Mouse (Mus musculus) embryonic facial prominence, embryonic 10.5 days (tissue): ENCODE measurements around the gene Shc3. TPM values are rescaled to one million over a fixed set of nuclear protein-coding genes. Genes with fewer than 3 reads are reported as not detected.
A peak's percentile ranks its signal among the peaks of the same experiment; 100 is the strongest.

ENCODE experiments used
- DNase-seq: peaks from one replicate; pipeline ENCODE4 v3.0.0-alpha.2; 2017; ENCODE audit warnings: low spot score
- H3K27ac ChIP-seq: fragments of 300-500 bp; sonication (generic); replicated peaks from 2 replicates; pipeline ENCODE4 v1.5.1; 2016; ENCODE audit warnings: mild to moderate bottlenecking
- H3K27me3 ChIP-seq: fragments of 300-500 bp; sonication (generic); replicated peaks from 2 replicates; pipeline ENCODE4 v1.6.1; 2016; ENCODE audit warnings: low read depth, mild to moderate bottlenecking; ENCODE audit not compliant: poor library complexity, severe bottlenecking
- H3K36me3 ChIP-seq: fragments of 300-500 bp; sonication (generic); replicated peaks from 2 replicates; pipeline ENCODE4 v1.6.1; 2016; ENCODE audit warnings: mild to moderate bottlenecking, moderate library complexity
- H3K4me1 ChIP-seq: fragments of 300-500 bp; sonication (generic); 2 replicates; pipeline ENCODE4 v1.6.1; 2016
- H3K4me3 ChIP-seq: fragments of 300-500 bp; sonication (generic); 2 replicates; pipeline ENCODE4 v1.5.1; 2016; ENCODE audit warnings: mild to moderate bottlenecking, moderate library complexity
- H3K9me3 ChIP-seq: fragments of 300-500 bp; sonication (generic); 2 replicates; pipeline ENCODE4 v1.6.1; 2016; ENCODE audit warnings: mild to moderate bottlenecking
- WGBS: fragments of 180-500 bp; shearing (Covaris S2); methylation state at CpG from one replicate; pipeline ENCODE4 v1.1.7; 2016; 5-methylcytosine and 5-hydroxymethylcytosine counted together
- polyA plus RNA-seq: library from polyadenylated mRNA; unstranded; fragments of >200 nt; fragmentation: Nextera tagmentation; extraction: Ambion mirVana; gene quantifications from 2 replicates; pipeline ENCODE4 v1.2.1, GENCODE M21; 2016

The Shc3 gene
- polyA plus RNA-seq: 0.92 and 0.94 TPM in 2 replicates

DNA sequence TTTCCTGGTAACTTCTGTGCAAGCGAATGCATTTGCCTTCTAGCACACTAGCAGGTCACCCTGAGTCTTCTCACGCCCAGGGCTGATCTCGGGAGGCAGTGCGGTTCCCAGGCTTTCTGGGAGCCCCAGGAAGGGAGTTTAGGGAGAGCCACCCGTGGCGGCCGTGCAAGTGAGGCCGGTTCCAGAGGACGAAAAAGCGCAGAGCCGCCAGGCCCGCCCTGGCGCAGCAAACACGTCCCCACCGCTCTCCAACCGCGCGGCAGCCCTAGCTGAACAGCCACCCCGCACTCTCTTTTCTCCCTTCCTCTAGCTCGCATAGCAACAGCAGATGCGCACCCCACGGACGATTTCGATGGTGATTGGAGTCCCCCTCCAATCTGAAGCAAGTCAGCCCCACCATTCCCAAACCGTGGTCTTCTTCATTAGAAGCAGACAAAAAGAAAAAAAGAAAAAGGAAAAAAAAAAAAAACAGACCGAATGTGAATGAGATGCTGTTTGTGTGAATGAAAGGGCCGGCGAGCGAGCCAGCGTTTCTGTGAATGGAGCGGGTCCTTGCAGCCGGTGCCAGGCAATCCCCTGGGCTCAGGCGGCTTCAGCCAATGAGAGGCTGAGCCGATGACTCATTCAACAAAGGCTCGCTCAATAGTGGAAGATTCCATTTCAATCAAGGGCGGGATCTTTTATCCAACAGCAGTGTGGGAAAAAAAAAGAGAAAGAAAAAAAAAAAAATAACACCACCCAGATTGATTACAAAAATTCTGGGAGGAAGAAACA is at the start of gene Shc3:
Gene Shc3, minus strand, starts transcription at position 509 of the 774 bp plus-strand sequence.
- H3K9me3 ChIP-seq: no peaks in the 10 kb centered on the region
- H3K36me3 ChIP-seq: no peaks in the 10 kb centered on the region
- DNase-seq: peak; percentile 87
- WGBS: under 1% methylated on average over 36 of the region's 36 CpGs
- H3K27ac ChIP-seq: peak within 1 kb of the TSS; percentile 82
- H3K27me3 ChIP-seq: peaks cover 93% of the 10 kb centered on the region
- peak within 1 kb of the TSS; percentile 65 for H3K4me3 ChIP-seq
- H3K4me1 ChIP-seq: peaks cover 54% of the 10 kb centered on the region

GRCm38 (mm10) chr13:51618602-51619001 is 49.4 kb upstream of the Shc3 start:
- Histone ChIP-seq H3K36me3 (no peaks in the 10 kb centered on the region), H3K4me1 (peaks cover 25% of the 10 kb centered on the region), H3K4me3 (no peak overlapping the region; the same call in 1 of the 2 replicates), H3K27me3 (no peaks in the 10 kb centered on the region), H3K9me3 (no peaks in the 10 kb centered on the region), H3K27ac (no peak overlapping the region)
- DNase-seq: no peak
- WGBS: 26% methylated on average over 9 of the region's 9 CpGs

- DNase-seq: peak; percentile 78
- H3K27me3 ChIP-seq: no peaks in the 10 kb centered on the region
- H3K4me3 ChIP-seq: no peak overlapping the region
- WGBS: 18% methylated on average over 6 of the region's 6 CpGs
- no peaks in the 10 kb centered on the region for H3K9me3 ChIP-seq
- H3K4me1 ChIP-seq: peaks cover 25% of the 10 kb centered on the region
- H3K27ac ChIP-seq: no peak overlapping the region
- H3K36me3 ChIP-seq: no peaks in the 10 kb centered on the region
Observed at GRCm38 (mm10) chr13:51617861-51618260, 48.6 kb upstream of the Shc3 start.

- Histone ChIP-seq H3K27me3 (no peaks in the 10 kb centered on the region), H3K36me3 (no peaks in the 10 kb centered on the region), H3K9me3 (no peaks in the 10 kb centered on the region), H3K4me1 (peaks cover 25% of the 10 kb centered on the region), H3K4me3 (no peak overlapping the region), H3K27ac (no peak overlapping the region)
- DNase-seq: no peak
- 50% methylated on average over 1 of the region's 1 CpGs for WGBS
Observed at GRCm38 (mm10) chr13:51617306-51617705, 48.1 kb upstream of the Shc3 start.

- peak; percentile 21 for DNase-seq
- H3K4me3 ChIP-seq: no peak overlapping the region
- H3K9me3 ChIP-seq: no peaks in the 10 kb centered on the region
- H3K27ac ChIP-seq: no peak overlapping the region
- H3K36me3 ChIP-seq: no peaks in the 10 kb centered on the region
- peaks cover 26% of the 10 kb centered on the region for H3K4me1 ChIP-seq
- H3K27me3 ChIP-seq: no peaks in the 10 kb centered on the region
- 9% methylated on average over 12 of the region's 12 CpGs for whole genome bisulfite sequencing
Observed at GRCm38 (mm10) chr13:51616417-51617044, 47.3 kb upstream of the Shc3 start.

- H3K27me3 ChIP-seq: no peaks in the 10 kb centered on the region
Observed at GRCm38 (mm10) chr13:51615815-51616214, 46.6 kb upstream of the Shc3 start.

GRCm38 (mm10) chr13:51611500-51611899 is 42.3 kb upstream of the Shc3 start:
- Histone ChIP-seq H3K4me1 (peaks cover 21% of the 10 kb centered on the region), H3K4me3 (no peak overlapping the region), H3K27me3 (no peaks in the 10 kb centered on the region), H3K36me3 (no peaks in the 10 kb centered on the region), H3K27ac (no peak overlapping the region; the same call in 1 of the 2 replicates), H3K9me3 (no peaks in the 10 kb centered on the region)
- 67% methylated on average over 5 of the region's 5 CpGs for WGBS
- no peak for DNase-seq

More at GRCm38 (mm10) chr13:51615815-51616214, 46.6 kb upstream of the Shc3 start:
- Histone ChIP-seq H3K27ac (no peak overlapping the region), H3K4me1 (peaks cover 33% of the 10 kb centered on the region), H3K4me3 (no peak overlapping the region), H3K36me3 (no peaks in the 10 kb centered on the region), H3K9me3 (no peaks in the 10 kb centered on the region)
- WGBS: 58% methylated on average over 10 of the region's 10 CpGs
- no peak for DNase-seq

- Histone ChIP-seq H3K4me1 (peaks cover 17% of the 10 kb centered on the region), H3K27ac (peak overlapping the region; percentile 59; the same call in 1 of the 2 replicates), H3K9me3 (no peaks in the 10 kb centered on the region), H3K27me3 (no peaks in the 10 kb centered on the region), H3K4me3 (peak overlapping the region; percentile 21; the same call in 1 of the 2 replicates), H3K36me3 (no peaks in the 10 kb centered on the region)
- DNase-seq: peak; percentile 20
- WGBS: 31% methylated on average over 9 of the region's 9 CpGs
Observed at GRCm38 (mm10) chr13:51611060-51611459, 41.8 kb upstream of the Shc3 start.

DNA sequence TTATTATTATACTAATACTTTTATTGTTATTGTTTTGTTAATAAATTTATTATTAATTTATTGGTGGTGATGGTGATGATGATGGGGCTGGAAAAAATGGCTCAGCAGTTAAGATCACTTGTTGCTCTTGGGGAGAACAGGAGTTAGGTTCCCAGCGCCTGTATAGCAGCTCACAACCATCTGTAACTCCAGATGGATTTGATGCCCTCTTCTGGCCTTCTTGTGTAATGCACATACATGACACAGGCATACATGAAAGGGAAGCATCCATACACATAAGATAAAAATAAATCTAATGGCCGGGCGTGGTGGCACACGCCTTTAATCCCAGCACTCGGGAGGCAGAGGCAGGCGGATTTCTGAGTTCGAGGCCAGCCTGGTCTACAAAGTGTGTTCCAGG is 40.0 kb upstream of the Shc3 start:
- WGBS: 93% methylated on average over 7 of the region's 7 CpGs
- H3K4me1 ChIP-seq: peaks cover 11% of the 10 kb centered on the region
- H3K9me3 ChIP-seq: no peaks in the 10 kb centered on the region
- no peak overlapping the region for H3K27ac ChIP-seq
- DNase-seq: no peak
- H3K4me3 ChIP-seq: no peak overlapping the region
- H3K36me3 ChIP-seq: no peaks in the 10 kb centered on the region
- no peaks in the 10 kb centered on the region for H3K27me3 ChIP-seq

DNA sequence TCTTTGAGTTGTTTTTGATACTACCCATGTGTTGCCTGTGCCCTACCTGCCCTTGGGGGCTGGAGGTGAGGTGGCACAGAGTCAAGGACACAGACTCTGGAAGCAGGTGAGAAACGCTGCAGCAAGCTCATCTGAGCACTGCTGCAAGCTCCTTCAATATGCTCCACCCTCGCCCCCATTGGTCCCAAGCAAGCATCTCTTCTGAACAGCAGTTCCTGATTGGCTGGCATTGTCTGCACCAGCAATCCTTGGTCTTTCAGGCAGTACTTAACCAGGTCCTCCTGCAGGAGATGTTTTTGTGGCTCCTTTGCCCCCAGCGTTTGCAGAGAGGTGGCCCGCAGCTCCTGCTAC is 34.6 kb upstream of the Shc3 start:
- Histone ChIP-seq H3K36me3 (no peaks in the 10 kb centered on the region), H3K4me3 (peak overlapping the region; percentile 38; the same call in 1 of the 2 replicates), H3K27ac (peak overlapping the region; percentile 65), H3K4me1 (peaks cover 14% of the 10 kb centered on the region), H3K27me3 (no peaks in the 10 kb centered on the region), H3K9me3 (no peaks in the 10 kb centered on the region)
- WGBS: 43% methylated on average over 4 of the region's 4 CpGs
- DNase-seq: peak; percentile 29

DNA sequence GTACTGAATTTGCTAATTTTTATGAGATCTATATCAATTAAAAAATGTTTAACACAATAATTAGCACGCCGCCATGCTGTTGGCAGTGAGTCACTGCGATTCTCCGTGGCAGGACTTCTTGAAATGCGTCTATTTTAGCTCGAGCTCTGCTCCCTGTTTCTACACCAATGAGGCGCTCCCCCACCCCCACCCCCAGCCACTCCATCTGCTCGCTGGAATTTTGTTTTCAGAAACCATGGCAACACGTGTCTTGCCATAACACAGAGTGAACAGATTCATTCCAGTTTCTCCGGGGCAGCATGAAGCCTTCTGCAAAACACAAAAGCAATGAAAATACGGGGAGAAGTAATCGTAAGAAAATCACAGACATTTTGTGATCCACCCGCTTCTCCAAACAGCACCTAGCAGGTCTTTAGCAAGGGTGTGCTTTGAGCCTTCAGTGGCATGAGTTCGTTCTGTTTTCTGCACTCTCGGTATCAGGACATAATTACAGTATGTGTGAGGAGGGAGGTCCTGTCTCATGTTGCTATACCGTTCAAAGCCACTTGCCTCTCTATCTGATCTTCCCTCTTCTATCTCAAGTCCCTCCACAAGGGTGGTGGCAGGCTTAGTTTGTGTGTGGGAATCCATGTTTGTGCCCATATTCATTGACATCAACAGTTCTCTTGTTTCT is 34.1 kb upstream of the Shc3 start:
- Histone ChIP-seq H3K9me3 (no peaks in the 10 kb centered on the region), H3K27ac (peak overlapping the region; percentile 65), H3K4me1 (peaks cover 14% of the 10 kb centered on the region), H3K36me3 (no peaks in the 10 kb centered on the region), H3K4me3 (peak overlapping the region; percentile 38; the same call in 1 of the 2 replicates), H3K27me3 (no peaks in the 10 kb centered on the region)
- DNase-seq: peak; percentile 83
- WGBS: 42% methylated on average over 16 of the region's 16 CpGs

- Histone ChIP-seq H3K36me3 (no peaks in the 10 kb centered on the region), H3K27ac (no peak overlapping the region), H3K9me3 (no peaks in the 10 kb centered on the region), H3K27me3 (no peaks in the 10 kb centered on the region), H3K4me1 (peaks cover 14% of the 10 kb centered on the region), H3K4me3 (no peak overlapping the region)
- no peak for DNase-seq
- WGBS: 82% methylated on average over 8 of the region's 8 CpGs
Observed at GRCm38 (mm10) chr13:51602764-51603163, 33.5 kb upstream of the Shc3 start.
